Comparison of ENCODE assay signal across 8 mouse cellular contexts in the genomic region with DNA sequence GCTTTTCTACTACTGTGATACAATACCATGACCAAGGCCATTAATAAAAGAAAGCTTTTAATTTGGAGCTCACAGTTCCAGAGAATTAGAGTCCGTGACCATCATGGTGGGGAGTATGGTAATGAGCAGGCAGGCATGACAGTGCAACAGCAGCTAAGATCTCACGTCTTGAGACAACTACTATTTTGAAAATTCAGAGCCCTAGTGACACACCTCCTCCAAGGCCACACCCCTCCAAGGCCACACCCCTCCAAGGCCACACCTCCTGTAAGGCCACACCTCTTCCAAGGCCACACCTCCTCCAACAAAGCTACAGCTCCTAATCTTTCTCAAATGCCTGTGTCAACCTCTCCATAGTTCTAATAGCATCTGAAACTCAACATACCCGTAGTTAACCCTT. TPM values are rescaled to one million over a fixed set of nuclear protein-coding genes. Genes with fewer than 3 reads are reported as not detected.
DNase-seq lines count a peak whose midpoint lies in the region; ATAC-seq and TF ChIP-seq lines count a peak whose summit lies in the region.

No protein-coding gene starts in this region.

- peak overlapping the region; percentile 6; the same call in 1 of the 2 replicates for H3K4me2 ChIP-seq in kidney, postnatal 0 days (ENCODE audit: low read length)

- peaks cover 6% of the 10 kb centered on the region for H3K36me3 ChIP-seq in kidney, postnatal 0 days (ENCODE audit: insufficient read depth, low read length)

- no peak overlapping the region for H3K4me3 ChIP-seq in kidney, postnatal 0 days (replicated peaks; ENCODE audit: low read depth, low read length)

- no peak overlapping the region for H3K27ac ChIP-seq in kidney, postnatal 0 days

- 31% methylated on average over 3 of the region's 3 CpGs for WGBS in kidney, postnatal 0 days

- H3K9ac ChIP-seq in kidney, postnatal 0 days (ENCODE audit: low read depth, low read length): no peak overlapping the region

- H3K4me1 ChIP-seq in kidney, postnatal 0 days (replicated peaks; ENCODE audit: insufficient read depth, low read length): no peaks in the 10 kb centered on the region

- peak; percentile 82 for ATAC-seq in kidney, postnatal 0 days (replicated peaks; ENCODE audit: low FRiP score, low read depth)
- peak; percentile 57 for ATAC-seq in monocyte, adult 5-6 weeks (replicated peaks; ENCODE audit: insufficient number of reproducible peaks, low FRiP score, low TSS enrichment, poor library complexity, severe bottlenecking)

- TF ChIP-seq CTCF in kidney, postnatal 0 days (IDR thresholded peaks at IDR 0.05; ENCODE audit: low read depth): no peak

- no peaks in the 10 kb centered on the region for H3K27me3 ChIP-seq in kidney, postnatal 0 days (ENCODE audit: insufficient read depth, low read length)

- DNase-seq in embryo, embryonic 11.5 days (ENCODE audit: low read depth, low spot score): peak; percentile 11
- DNase-seq in embryo, embryonic 11 days: no peak
- DNase-seq in MN1 (ENCODE audit: low spot score): peak; percentile 13
- peak; percentile 25 for DNase-seq in fat pad, adult 2 months (ENCODE audit: extremely low read depth, low read depth, low spot score)
- DNase-seq in kidney, postnatal 0 days (ENCODE audit: low spot score): peak; percentile 91
- no peak for DNase-seq in layer of hippocampus, postnatal 25 days (ENCODE audit: extremely low spot score in 1 of 2, low spot score in 1 of 2)
- no peak for DNase-seq in right cerebral cortex, postnatal 4 days

- no peaks in the 10 kb centered on the region for H3K9me3 ChIP-seq in kidney, postnatal 0 days (replicated peaks; ENCODE audit: low read length)

RNA-seq across cellular contexts. Expression of gene Pdcd5, which starts 1.8 kb away (rescaled TPM):
- polyA plus RNA-seq in kidney, postnatal 0 days (2015; fragmentation: Nextera tagmentation; extraction: Ambion mirVana): 213 and 233 TPM in 2 replicates
- 74.9 to 102 TPM (median 79.3 TPM) in 3 replicates for total RNA-seq in monocyte, adult 5-6 weeks (2017)
- 10 to 100 TPM; 68.2 to 71.1 TPM for total RNA-seq in layer of hippocampus, postnatal 25 days (2021)

Comparison
In these comparisons a context has a peak if more than half of its experiments do, and no peak if none do; other contexts are left out.
1. DNase-seq: peak in embryo, embryonic 11.5 days (single experiment), MN1 (single experiment), fat pad, adult 2 months (single experiment) and kidney, postnatal 0 days (single experiment); none in embryo, embryonic 11 days (single experiment), layer of hippocampus, postnatal 25 days (0 of 2) and right cerebral cortex, postnatal 4 days (single experiment).